Mouse (Mus musculus) frontal cortex, postnatal 36 days (tissue): ENCODE data around the gene Gm42957.
"Not testable (repeated sequence)": the region's sequence is repeated elsewhere in the genome, so short reads cannot be mapped to it uniquely, and the experiment has no call there.

Source experiments
- DNase-seq, 2 experiments: peaks; one replicate each; pipeline ENCODE4 v3.0.0; 2022; ENCODE audit warnings: low spot score in 2 of 2

Gene Gm42957

DNA sequence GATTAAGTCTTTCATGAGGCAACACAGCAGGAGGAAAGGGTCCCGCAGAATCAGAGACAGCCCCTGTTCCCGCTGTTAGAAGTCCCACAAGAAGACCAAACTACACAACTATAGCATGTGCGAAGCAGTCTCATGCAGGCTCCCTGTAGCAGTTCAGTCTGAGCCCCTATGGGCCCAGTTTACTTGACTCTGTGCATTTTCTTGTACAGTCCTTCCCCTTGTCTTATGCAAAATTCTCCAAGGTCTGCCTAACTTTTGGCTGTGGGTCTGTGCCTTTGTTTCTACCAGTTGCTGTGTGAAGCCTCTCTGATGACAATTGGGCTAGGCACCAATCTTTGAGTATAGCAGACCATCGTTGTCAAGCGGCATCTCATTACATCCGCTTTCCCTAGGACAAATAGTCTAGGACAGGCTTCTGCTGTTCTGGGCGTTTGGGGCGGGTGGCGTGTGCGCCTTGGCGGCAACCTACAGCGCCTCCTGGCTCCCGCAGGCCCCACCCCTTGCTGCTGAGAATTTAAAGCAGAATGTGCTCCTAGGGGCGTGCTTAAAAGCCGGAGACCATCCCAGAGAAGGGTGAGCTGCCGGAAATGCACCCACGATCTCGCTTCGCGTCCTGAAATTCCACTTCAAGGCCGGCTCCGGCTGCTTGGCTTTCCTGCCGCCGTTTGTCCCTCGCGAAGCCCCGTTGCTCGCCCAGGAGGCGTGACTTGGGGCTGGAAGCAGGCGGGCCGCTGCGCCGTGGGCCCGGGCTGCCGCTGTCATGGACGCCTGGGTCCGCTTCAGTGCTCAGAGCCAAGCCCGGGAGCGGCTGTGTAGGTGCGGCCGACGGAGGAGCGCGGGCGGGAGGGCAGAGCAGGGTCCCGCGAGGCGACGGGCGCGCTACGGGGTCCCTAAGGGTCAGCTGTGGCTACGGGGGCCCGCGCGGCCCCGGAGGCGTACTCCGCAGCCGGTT lies at the start of gene Gm42957, which contains the start of gene Pex11b:
Gene Gm42957, plus strand, starts transcription at position 547 of the 952 bp plus-strand sequence.
Gene Pex11b, plus strand, starts transcription at position 449 of the 952 bp plus-strand sequence.
- peak; percentile 89 to 91 for DNase-seq

GRCm38 (mm10) chr3:96590657-96591056 lies 44.6 kb upstream of the Gm42957 start:
- DNase-seq, result no peak

DNA sequence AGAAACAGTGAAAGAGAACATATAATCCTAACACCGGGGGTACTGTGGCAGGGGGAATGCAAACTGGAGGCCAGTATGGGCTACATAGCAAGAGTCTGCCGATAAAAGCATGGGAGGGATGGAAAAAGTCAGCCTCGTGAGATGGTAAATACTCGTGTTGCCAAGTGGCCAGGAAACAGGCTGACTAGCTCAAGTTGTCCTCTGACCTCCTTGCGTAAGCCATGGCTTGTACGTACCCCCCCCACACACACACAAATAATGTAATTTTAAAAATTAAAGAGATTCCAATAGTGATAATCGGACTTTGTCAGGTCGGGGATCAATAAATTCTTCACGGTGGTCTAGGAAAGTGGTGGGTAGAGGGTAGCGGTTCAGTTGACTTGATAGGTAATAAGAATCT lies 41.9 kb upstream of the Gm42957 start:
- no peak for DNase-seq

DNA sequence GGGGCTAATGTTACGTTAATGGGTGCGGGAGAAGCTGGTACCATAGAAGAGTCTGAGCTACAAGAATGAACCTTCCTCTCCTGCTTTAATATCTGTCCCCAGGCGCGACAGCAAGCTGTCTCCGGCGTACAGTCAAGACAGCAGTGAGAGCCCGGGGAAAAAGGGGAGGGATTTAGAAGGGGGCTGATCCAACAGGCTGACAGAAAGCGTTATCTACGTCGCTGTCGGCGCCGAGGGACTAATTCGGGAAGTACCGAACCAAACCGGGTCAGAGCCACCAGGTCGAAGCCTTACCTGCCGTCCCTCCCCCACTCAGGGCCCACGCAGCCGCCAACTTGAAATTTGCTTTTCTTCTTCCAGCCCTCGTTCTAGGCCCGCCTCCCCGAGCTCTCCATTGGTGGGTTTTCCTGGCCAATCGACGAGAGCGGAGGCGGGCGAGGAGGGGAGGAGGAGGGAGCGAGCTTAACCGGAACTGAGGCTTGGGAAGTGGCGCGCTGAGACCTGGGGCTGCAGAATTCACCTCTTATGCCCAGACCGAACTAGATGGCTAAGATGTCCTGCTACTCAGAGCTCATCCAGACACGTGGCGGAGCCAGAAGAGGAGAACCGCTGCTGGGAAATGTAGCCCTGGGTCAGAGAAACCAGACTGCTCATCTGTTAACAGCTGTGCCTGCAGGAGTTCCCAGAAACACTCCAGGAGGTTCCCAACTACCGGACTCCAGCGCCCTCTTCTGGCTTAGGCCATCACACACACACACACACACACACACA lies 41.3 kb upstream of the Gm42957 start, which contains the start of gene Polr3gl:
Gene Polr3gl, minus strand, starts transcription at position 392 of the 771 bp plus-strand sequence.
- peak; percentile 95 for DNase-seq

DNA sequence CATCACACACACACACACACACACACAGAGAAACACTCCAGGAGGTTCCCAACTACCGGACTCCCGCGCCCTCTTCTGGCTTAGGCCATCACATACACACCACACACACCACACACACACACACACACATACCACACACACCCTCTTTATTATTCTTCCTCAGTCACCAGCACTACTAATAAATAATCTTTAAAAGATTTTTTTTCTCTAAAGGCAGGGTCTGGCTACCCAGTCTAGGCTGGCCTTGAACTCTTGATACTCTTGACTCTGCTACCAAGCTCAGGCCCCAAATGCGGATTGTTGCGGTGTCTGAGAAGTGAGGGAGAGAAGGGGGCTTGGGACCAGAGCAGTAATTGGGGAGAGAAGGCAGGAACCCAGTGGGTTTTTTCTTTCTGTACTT lies 40.4 kb upstream of the Gm42957 start:
- DNase-seq, result no peak

DNA sequence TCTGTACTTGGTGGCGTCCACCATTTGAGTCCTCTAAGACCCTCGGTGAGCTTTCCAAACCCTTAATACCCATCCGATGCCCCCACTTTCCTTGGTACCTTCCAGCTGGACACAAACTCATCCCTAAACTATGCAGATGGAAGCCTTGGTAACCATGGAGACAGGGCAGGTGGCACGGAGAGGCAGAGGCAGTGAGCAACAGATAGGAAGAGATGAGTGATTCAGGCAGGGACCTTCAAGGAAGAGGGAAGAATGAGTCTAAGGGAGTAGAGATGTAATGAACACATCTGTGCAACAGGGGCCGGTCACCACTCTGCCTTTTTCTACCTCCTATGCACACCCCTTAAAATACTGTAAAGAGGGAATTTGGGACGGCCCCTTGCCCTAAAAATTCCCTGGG lies 39.6 kb upstream of the Gm42957 start:
- peak in 1 of 2 experiments; percentile 59 for DNase-seq

DNA sequence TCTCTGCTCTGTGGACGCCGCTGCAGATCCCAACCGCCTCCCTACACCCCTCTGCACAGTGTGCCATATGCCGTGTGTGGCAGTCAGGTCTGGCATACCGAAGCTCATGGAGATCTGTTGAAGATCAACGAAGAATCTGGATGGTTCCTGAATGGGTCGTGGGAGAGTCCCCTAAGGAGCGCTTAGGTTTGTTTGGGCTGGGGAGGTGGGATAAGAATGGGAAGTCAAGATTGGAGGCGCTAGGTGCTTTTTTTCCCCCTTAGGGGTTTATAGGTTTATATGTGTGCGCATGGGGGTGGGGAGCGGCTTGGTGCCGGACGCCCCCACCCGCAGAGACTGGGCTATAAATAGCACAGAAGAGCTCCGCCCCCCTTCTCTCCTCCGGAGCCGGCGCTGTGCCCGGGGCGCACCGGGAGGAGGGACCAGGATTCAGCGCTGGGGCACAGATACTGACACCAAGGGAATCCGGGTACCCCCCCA lies 39.0 kb upstream of the Gm42957 start, which contains the start of gene Ankrd34a:
Gene Ankrd34a, plus strand, starts transcription at position 409 of the 480 bp plus-strand sequence.
- peak; percentile 83 to 88 for DNase-seq

DNA sequence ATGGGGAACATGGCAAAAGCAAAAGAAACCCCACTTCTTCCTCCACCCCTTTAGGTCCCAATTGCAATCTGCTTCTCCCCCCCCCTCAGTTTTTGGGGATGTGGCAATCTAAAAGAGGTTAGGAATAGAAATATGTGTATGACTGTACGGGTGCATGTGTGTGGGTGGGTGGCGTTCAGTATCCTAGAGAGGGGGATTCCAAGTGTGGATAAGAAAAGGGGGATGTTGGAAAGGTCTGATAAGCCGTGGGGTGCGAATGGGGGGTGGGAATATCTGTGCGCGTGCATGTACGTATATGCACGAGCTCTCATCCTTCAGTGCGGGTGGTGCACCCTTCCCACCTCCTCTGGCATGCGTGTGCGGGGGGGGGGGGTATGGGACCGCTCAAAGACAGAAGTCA lies 38.4 kb upstream of the Gm42957 start:
- DNase-seq, result peak in 1 of 2 experiments; percentile 39

DNA sequence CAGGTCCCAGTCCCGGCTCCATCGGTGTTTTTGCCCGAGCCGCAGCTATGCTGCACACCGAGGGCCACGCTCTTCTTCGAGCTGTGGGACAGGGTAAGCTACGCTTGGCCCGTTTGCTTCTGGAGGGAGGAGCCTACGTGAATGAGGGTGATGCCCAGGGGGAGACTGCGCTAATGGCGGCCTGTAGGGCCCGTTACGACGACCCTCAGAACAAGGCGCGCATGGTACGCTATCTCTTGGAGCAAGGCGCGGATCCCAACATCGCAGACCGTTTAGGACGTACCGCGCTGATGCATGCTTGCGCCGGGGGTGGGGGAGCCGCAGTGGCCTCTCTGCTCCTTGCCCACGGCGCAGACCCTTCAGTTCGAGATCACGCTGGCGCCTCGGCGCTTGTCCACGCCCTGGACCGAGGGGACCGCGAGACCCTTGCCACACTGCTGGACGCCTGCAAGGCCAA lies 37.8 kb upstream of the Gm42957 start:
- DNase-seq, result peak in 1 of 2 experiments; percentile 53

- peak in 1 of 2 experiments; percentile 53 for DNase-seq
Measured at GRCm38 (mm10) chr3:96598156-96599068, 36.9 kb upstream of the Gm42957 start.

DNA sequence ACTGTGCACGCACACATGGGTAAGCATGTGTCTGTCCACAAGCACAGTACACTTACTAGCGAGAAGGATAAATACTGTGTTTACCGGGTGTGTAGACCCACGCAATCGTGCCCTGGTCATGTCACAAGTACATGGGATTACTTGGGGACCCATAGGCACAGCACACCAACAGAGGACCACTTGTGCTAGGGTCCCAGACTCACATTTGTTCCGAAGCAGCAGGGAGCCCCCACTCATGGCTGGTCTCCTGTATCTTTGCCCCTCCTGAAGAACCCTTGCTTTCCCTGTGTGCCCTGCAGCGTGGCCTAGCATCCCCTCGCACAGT lies 36.2 kb upstream of the Gm42957 start:
- no peak for DNase-seq

GRCm38 (mm10) chr3:96599411-96599810 lies 35.9 kb upstream of the Gm42957 start:
- no peak for DNase-seq

DNA sequence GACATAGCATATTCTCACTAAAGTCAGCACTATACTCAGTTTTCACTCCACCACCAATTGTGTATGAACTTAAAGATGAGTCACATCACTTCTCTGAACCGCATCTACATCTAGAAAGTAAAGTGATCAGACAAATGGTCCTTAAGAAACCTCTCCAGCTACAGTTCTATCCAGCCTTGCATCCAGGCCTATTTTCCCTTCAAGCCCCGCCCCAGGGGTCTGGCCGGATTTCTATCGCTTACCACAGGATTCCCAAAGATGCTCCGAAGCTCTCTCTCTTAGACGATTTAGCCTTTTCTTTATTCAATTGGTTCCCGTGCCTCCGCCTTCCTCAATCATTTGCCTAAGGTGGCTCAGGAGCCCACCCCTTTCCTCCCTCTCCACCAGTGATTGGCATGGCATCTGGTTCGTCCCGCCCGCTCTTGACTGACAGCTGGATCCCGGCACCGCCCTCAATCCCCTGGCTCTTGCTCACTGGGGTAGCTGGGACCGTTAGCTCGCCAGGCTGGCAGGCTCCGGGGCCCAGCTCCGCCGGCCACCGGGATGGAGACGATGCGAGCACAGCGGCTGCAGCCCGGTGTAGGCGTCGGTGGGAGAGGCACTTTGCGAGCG lies 34.5 kb upstream of the Gm42957 start, which contains the start of gene Lix1l:
Gene Lix1l, plus strand, starts transcription at position 511 of the 612 bp plus-strand sequence.
- peak; percentile 91 to 94 for DNase-seq

- DNase-seq, result peak; percentile 54 to 69
Measured at GRCm38 (mm10) chr3:96601251-96601787, 34.0 kb upstream of the Gm42957 start.

GRCm38 (mm10) chr3:96601941-96602703 lies 33.2 kb upstream of the Gm42957 start:
- DNase-seq, result peak in 1 of 2 experiments; percentile 41

- DNase-seq, result no peak
Measured at GRCm38 (mm10) chr3:96602704-96603084, 32.6 kb upstream of the Gm42957 start.

DNA sequence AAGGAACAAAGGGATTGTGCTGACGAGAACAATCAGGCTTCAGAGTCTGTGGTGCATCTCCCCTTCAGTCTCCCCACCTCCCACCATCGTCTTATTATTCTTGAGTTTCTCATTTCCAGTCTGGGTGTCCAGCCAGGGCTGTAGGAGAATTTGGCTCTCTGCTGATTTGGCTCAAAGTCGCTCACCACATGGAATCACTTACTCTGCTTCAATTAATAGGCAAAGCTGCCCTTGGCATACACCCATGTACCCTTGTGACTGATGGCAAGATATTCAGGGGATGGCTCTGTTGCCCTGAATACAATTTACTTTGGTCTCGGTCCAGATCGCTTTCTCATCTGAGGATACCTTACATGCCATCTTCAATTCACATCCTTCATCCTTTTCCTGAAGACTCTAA lies 32.0 kb upstream of the Gm42957 start:
- no peak for DNase-seq

DNA sequence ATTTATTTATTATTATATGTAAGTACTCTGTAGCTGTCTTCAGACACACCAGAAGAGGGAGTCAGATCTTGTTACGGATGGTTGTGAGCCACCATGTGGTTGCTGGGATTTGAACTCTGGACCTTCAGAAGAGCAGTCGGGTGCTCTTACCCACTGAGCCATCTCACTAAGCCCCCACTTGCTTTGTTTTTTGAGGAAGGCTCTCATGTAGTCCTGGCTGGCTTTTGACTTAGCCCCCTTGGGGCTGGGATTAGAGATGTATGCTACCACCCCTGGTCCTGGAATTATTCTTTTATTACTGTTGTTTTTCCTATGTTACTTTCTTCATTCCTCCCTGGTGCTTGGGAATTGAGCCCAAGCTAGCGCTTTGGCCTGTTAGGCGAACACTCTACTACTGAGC lies 29.3 kb upstream of the Gm42957 start:
- not testable (repeated sequence) for DNase-seq

DNA sequence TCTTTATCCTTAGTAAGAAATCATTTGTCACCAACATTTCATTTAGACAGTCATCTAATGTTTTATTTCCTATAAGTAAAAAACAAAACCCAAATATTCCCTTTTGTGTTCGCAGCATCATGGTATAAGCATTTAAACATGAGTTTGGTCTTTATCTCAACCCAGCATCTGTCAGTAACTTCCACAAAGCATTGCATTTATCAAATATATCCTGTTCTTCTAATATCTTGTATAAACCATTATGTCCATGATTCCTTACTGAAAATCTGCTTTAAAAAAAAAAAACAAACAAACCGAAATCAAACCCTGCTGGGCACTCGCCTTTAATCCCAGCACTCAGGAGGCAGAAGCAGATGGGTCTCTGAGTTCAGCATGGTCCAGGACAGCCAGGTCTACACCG lies 28.7 kb upstream of the Gm42957 start:
- no peak for DNase-seq
